Mouse (Mus musculus) cerebellum, adult 2 months (tissue): ENCODE results near the gene Lrmda.

Experiments used
- CTCF ChIP-seq: fragments of 200-500 bp; IDR thresholded peaks from 2 replicates; pipeline ENCODE4 v1.5.1; 2011; ENCODE audit warnings: low read depth, mild to moderate bottlenecking, control low read depth, low read length, moderate library complexity, borderline replicate concordance; ENCODE audit not compliant: insufficient read depth
- POLR2A ChIP-seq: fragments of 200-500 bp; IDR thresholded peaks from 2 replicates; pipeline ENCODE4 v1.6.1; 2011; ENCODE audit warnings: low read length, control low read depth, borderline replicate concordance; ENCODE audit not compliant: insufficient read depth

GRCm38 (mm10) chr14:22818202-22818530, 798.7 kb downstream of the Lrmda start:
- no peak for TF ChIP-seq CTCF
- TF ChIP-seq POLR2A = no peak
